Mouse (Mus musculus): ENCODE data around the gene Ccdc184. TPM values are rescaled to one million over a fixed set of nuclear protein-coding genes. Genes with fewer than 3 reads are reported as not detected.

Gene Ccdc184
- total RNA-seq, 2 experiments from 2014 or later: 0.39 to 0.50 TPM

Other genes with a start within 250 kb of the Ccdc184 start
- 10 to 100 TPM; 16.0 to 16.5 TPM for gene Tmem106c, start 203.0 kb upstream of the Ccdc184 start, total RNA-seq (2021)
- gene Col2a1, start 162.5 kb upstream of the Ccdc184 start, total RNA-seq (2021): under 1 TPM in 1 of 2 experiments, not detected in 1; 0.36 TPM
- gene Pfkm, start 74.6 kb upstream of the Ccdc184 start, total RNA-seq (2021): 1,000 to 10,000 TPM in 1 of 2 experiments, 100 to 1,000 TPM in 1; 867 to 1,020 TPM
- gene Senp1, start 73.4 kb upstream of the Ccdc184 start, total RNA-seq (2021): 1 to 10 TPM; 8.5 to 9.5 TPM
- gene Asb8, start 1.5 kb upstream of the Ccdc184 start, total RNA-seq (2021): 100 to 1,000 TPM; 107 to 122 TPM
- gene Olfr288, start 28.4 kb downstream of the Ccdc184 start, total RNA-seq (2021): not detected
- not detected for gene Gm44579, start 53.8 kb downstream of the Ccdc184 start, total RNA-seq (2021)
- not detected for gene Olfr287, start 53.9 kb downstream of the Ccdc184 start, total RNA-seq (2021)
- not detected for gene Olfr286, start 67.3 kb downstream of the Ccdc184 start, total RNA-seq (2021)
- not detected for gene H1fnt, start 90.1 kb downstream of the Ccdc184 start, total RNA-seq (2021)
- gene Zfp641, start 129.0 kb downstream of the Ccdc184 start, total RNA-seq (2021): 1 to 10 TPM; 5.7 to 5.8 TPM
- gene Olfr285, start 150.2 kb downstream of the Ccdc184 start, total RNA-seq (2021): not detected
- not detected for gene Olfr284, start 173.8 kb downstream of the Ccdc184 start, total RNA-seq (2021)
- gene Olfr283, start 213.8 kb downstream of the Ccdc184 start, total RNA-seq (2021): not detected

All from heart, adult 18-20 months (tissue).